In the genomic region with DNA sequence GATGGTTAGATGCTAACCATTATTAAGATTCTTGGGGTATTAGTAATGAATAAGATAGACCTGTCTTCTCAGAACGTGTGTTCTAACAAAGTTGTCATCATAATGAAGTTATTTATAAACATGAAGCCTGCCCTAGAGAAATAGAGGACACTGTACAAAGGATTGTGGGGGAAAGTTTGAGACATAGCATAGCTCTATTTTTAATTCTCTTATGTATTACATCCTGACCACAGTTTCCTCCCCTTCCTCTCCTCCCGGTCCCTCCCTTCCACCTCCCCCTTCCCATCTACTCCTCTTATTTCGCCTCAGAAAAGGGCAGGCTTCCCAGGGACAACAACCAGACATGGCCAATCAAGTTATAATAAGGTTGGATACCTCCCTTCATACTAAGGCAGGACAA, we compare ENCODE assay signal across 12 mouse cellular contexts. TPM values are rescaled to one million over a fixed set of nuclear protein-coding genes. Genes with fewer than 3 reads are reported as not detected.
"Had no signal": no experiment of that assay in that cellular context is flagged by ENCODE, and none has a peak within 500 bp of the region (broad histone marks: within the 10 kb centered on the region; RNA-seq: fewer than 3 reads in every experiment).

No protein-coding gene starts in this region.

- H3K9me3 ChIP-seq: limb, embryonic 15.5 days; liver, embryonic 13.5 days; lung, embryonic 15.5 days; neural tube, embryonic 12.5 days had no signal

- DNase-seq: kidney, postnatal 25 days; layer of hippocampus, postnatal 36 days; liver, embryonic 13.5 days; liver, postnatal 0 days; midbrain, embryonic 14.5 days; thymus, postnatal 4 days had no signal

- H3K4me1 ChIP-seq: limb, embryonic 15.5 days; liver, embryonic 13.5 days; lung, embryonic 15.5 days; neural tube, embryonic 12.5 days had no signal

- H3K27me3 ChIP-seq: limb, embryonic 15.5 days; liver, embryonic 13.5 days; lung, embryonic 15.5 days; neural tube, embryonic 12.5 days had no signal

- H3K4me3 ChIP-seq: limb, embryonic 15.5 days; liver, embryonic 13.5 days; lung, embryonic 15.5 days; neural tube, embryonic 12.5 days had no signal

- H3K9ac ChIP-seq: limb, embryonic 15.5 days; liver, embryonic 13.5 days; liver, postnatal 0 days; lung, embryonic 15.5 days; neural tube, embryonic 12.5 days had no signal

- ATAC-seq: liver, postnatal 0 days had no signal

- H3K4me2 ChIP-seq: limb, embryonic 15.5 days; liver, embryonic 13.5 days; lung, embryonic 15.5 days; neural tube, embryonic 12.5 days had no signal

- H3K27ac ChIP-seq: limb, embryonic 15.5 days; liver, embryonic 13.5 days; lung, embryonic 15.5 days; neural tube, embryonic 12.5 days; stomach, postnatal 0 days had no signal

RNA-seq across cellular contexts. Expression of a gene that starts 22.7 kb away (rescaled TPM):
- total RNA-seq: megakaryocyte-erythroid progenitor cell, adult 5-6 weeks had no signal
- polyA plus RNA-seq: kidney, embryonic 16.5 days had no signal
